Mouse (Mus musculus): ENCODE results near the gene Cwc27.

The Cwc27 gene

GRCm38 (mm10) chr13:104779104-104779670, 37.8 kb downstream of the Cwc27 start:
- no peak for DNase-seq (ENCODE audit: low read depth, low spot score)

- no peak for DNase-seq (ENCODE audit: low read depth, low spot score)
Measured at GRCm38 (mm10) chr13:104763193-104763592, 53.7 kb downstream of the Cwc27 start.

GRCm38 (mm10) chr13:104762401-104762800, 54.5 kb downstream of the Cwc27 start:
- DNase-seq (ENCODE audit: low read depth, low spot score), result no peak

- DNase-seq (ENCODE audit: low read depth, low spot score), result no peak
Measured at GRCm38 (mm10) chr13:104759381-104759780, 57.6 kb downstream of the Cwc27 start.

GRCm38 (mm10) chr13:104747032-104747431, 69.9 kb downstream of the Cwc27 start:
- no peak for DNase-seq (ENCODE audit: low read depth, low spot score)

GRCm38 (mm10) chr13:104742866-104743265, 74.1 kb downstream of the Cwc27 start:
- DNase-seq (ENCODE audit: low read depth, low spot score), result no peak

- DNase-seq (ENCODE audit: low read depth, low spot score), result no peak
Measured at GRCm38 (mm10) chr13:104729261-104730046, 87.5 kb downstream of the Cwc27 start.

- DNase-seq (ENCODE audit: low read depth, low spot score), result no peak
Measured at GRCm38 (mm10) chr13:104727681-104728080, 89.3 kb downstream of the Cwc27 start.

- DNase-seq (ENCODE audit: low read depth, low spot score), result no peak
Measured at GRCm38 (mm10) chr13:104720133-104720532, 96.8 kb downstream of the Cwc27 start.

- peak; percentile 18 for DNase-seq (ENCODE audit: low read depth, low spot score)
Measured at GRCm38 (mm10) chr13:104694612-104695355, 122.2 kb downstream of the Cwc27 start.

GRCm38 (mm10) chr13:104692710-104693109, 124.2 kb downstream of the Cwc27 start:
- DNase-seq (ENCODE audit: low read depth, low spot score), result no peak

GRCm38 (mm10) chr13:104685537-104685936, 131.4 kb downstream of the Cwc27 start:
- no peak for DNase-seq (ENCODE audit: low read depth, low spot score)

GRCm38 (mm10) chr13:104684361-104685011, 132.5 kb downstream of the Cwc27 start:
- DNase-seq (ENCODE audit: low read depth, low spot score), result no peak

GRCm38 (mm10) chr13:104681212-104681611, 135.7 kb downstream of the Cwc27 start:
- DNase-seq (ENCODE audit: low read depth, low spot score), result no peak

- peak; percentile 42 for DNase-seq (ENCODE audit: low read depth, low spot score)
Measured at GRCm38 (mm10) chr13:104661188-104661587, 155.8 kb downstream of the Cwc27 start.

GRCm38 (mm10) chr13:104660042-104660680, 156.8 kb downstream of the Cwc27 start:
- no peak for DNase-seq (ENCODE audit: low read depth, low spot score)

- DNase-seq (ENCODE audit: low read depth, low spot score), result no peak
Measured at GRCm38 (mm10) chr13:104656666-104657272, 160.2 kb downstream of the Cwc27 start.

- DNase-seq (ENCODE audit: low read depth, low spot score), result no peak
Measured at GRCm38 (mm10) chr13:104655137-104655536, 161.8 kb downstream of the Cwc27 start.

- DNase-seq (ENCODE audit: low read depth, low spot score), result no peak
Measured at GRCm38 (mm10) chr13:104651763-104652162, 165.2 kb downstream of the Cwc27 start.

- no peak for DNase-seq (ENCODE audit: low read depth, low spot score)
Measured at GRCm38 (mm10) chr13:104650654-104651053, 166.3 kb downstream of the Cwc27 start.

GRCm38 (mm10) chr13:104650145-104650544, 166.8 kb downstream of the Cwc27 start:
- DNase-seq (ENCODE audit: low read depth, low spot score), result no peak
